Mouse (Mus musculus) lung, adult 2 months (tissue): Measurements from ENCODE around the gene Cstb. TPM values are rescaled to one million over a fixed set of nuclear protein-coding genes. Genes with fewer than 3 reads are reported as not detected.
"Not testable (repeated sequence)": the region's sequence is repeated elsewhere in the genome, so short reads cannot be mapped to it uniquely, and the experiment has no call there.

Experiments used
- DNase-seq: peaks from one replicate; pipeline ENCODE4 v3.0.0; 2022
- H3K4me1 ChIP-seq: fragments of 200-500 bp; 2 replicates; pipeline ENCODE4 v1.6.1; 2011; ENCODE audit warnings: low read length; ENCODE audit not compliant: control insufficient read depth, insufficient read depth
- H3K4me3 ChIP-seq: fragments of 200-500 bp; replicated peaks from 2 replicates; pipeline ENCODE3; 2011; ENCODE audit warnings: low read depth, mild to moderate bottlenecking, control low read depth, low read length; ENCODE audit errors: extremely low read depth
- CTCF ChIP-seq: fragments of 200-500 bp; IDR thresholded peaks from 2 replicates; pipeline ENCODE4 v1.5.1; 2011; ENCODE audit warnings: mild to moderate bottlenecking, low read length, control low read depth; ENCODE audit not compliant: insufficient read depth
- POLR2A ChIP-seq: fragments of 200-500 bp; IDR thresholded peaks from 2 replicates; pipeline ENCODE4 v1.6.1; 2011; ENCODE audit warnings: low read depth, mild to moderate bottlenecking, control low read depth, low read length, borderline replicate concordance; ENCODE audit errors: extremely low read depth
- WGBS: fragments of 180-500 bp; shearing (Covaris S2); methylation state at CpG from one replicate; pipeline ENCODE4 v1.1.7; 2018; 5-methylcytosine and 5-hydroxymethylcytosine counted together
- polyA plus RNA-seq: library from polyadenylated mRNA; depleted of rRNA; stranded (reverse); fragments of >200 nt; gene quantifications from 2 replicates; pipeline ENCODE4 v1.2.3, GENCODE M21; 2012

Cstb gene
- polyA plus RNA-seq, 1 experiment, result 62.7 TPM

GRCm38 (mm10) chr10:78413152-78413520 lies 12.3 kb upstream of the Cstb start:
- 38% methylated on average over 7 of the region's 7 CpGs for WGBS
- TF ChIP-seq CTCF (no peak), POLR2A (no peak)
- Histone ChIP-seq H3K4me3 (peak overlapping the region; percentile 80), H3K4me1 (no peaks in the 10 kb centered on the region)
- DNase-seq, result no peak

GRCm38 (mm10) chr10:78414936-78415335 lies 10.5 kb upstream of the Cstb start:
- not testable (repeated sequence) for H3K4me3 ChIP-seq, DNase-seq, H3K4me1 ChIP-seq
- WGBS, result 91% methylated on average over 3 of the region's 4 CpGs

GRCm38 (mm10) chr10:78417888-78418287 lies 7.6 kb upstream of the Cstb start:
- no peak for DNase-seq
- Histone ChIP-seq H3K4me1 (no peaks in the 10 kb centered on the region), H3K4me3 (no peak overlapping the region)
- TF ChIP-seq CTCF (no peak), POLR2A (no peak)
- WGBS, result 54% methylated on average over 5 of the region's 5 CpGs

GRCm38 (mm10) chr10:78418791-78419190 lies 6.7 kb upstream of the Cstb start:
- WGBS, result 74% methylated on average over 2 of the region's 2 CpGs
- no peak overlapping the region for H3K4me3 ChIP-seq
- TF ChIP-seq POLR2A, result no peak
- no peak for DNase-seq
- H3K4me1 ChIP-seq, result no peaks in the 10 kb centered on the region

- DNase-seq, result no peak
- no peak overlapping the region for H3K4me3 ChIP-seq
- TF ChIP-seq POLR2A, result no peak
- no peak for TF ChIP-seq CTCF
- H3K4me1 ChIP-seq, result no peaks in the 10 kb centered on the region
- 76% methylated on average over 2 of the region's 2 CpGs for whole genome bisulfite sequencing
Observed at GRCm38 (mm10) chr10:78420929-78421328, 4.5 kb upstream of the Cstb start.

- Histone ChIP-seq H3K4me1 (no peaks in the 10 kb centered on the region), H3K4me3 (no peak overlapping the region)
- TF ChIP-seq POLR2A (no peak), CTCF (no peak)
- 90% methylated on average over 3 of the region's 3 CpGs for WGBS
- no peak for DNase-seq
Observed at GRCm38 (mm10) chr10:78422614-78423013, 2.9 kb upstream of the Cstb start.

GRCm38 (mm10) chr10:78426117-78426735 lies 757 bp downstream of the Cstb start:
- DNase-seq, result peak; percentile 27
- Histone ChIP-seq H3K4me1 (no peaks in the 10 kb centered on the region), H3K4me3 (peak overlapping the region; percentile 98)
- 33% methylated on average over 6 of the region's 6 CpGs for WGBS
- no peak for TF ChIP-seq CTCF
- no peak for TF ChIP-seq POLR2A

- TF ChIP-seq POLR2A, result no peak
- no peak for TF ChIP-seq CTCF
- Histone ChIP-seq H3K4me3 (no peak overlapping the region), H3K4me1 (no peaks in the 10 kb centered on the region)
- 91% methylated on average over 11 of the region's 11 CpGs for WGBS
- DNase-seq, result no peak
Observed at GRCm38 (mm10) chr10:78428070-78428469, 2.6 kb downstream of the Cstb start.

GRCm38 (mm10) chr10:78429180-78429579 lies 3.7 kb downstream of the Cstb start:
- Histone ChIP-seq H3K4me1 (no peaks in the 10 kb centered on the region), H3K4me3 (no peak overlapping the region)
- 66% methylated on average over 5 of the region's 5 CpGs for WGBS
- no peak for DNase-seq
- no peak for TF ChIP-seq POLR2A
- TF ChIP-seq CTCF, result no peak

- no peaks in the 10 kb centered on the region for H3K4me1 ChIP-seq
- no peak overlapping the region for H3K4me3 ChIP-seq
- WGBS, result 92% methylated on average over 2 of the region's 2 CpGs
- no peak for DNase-seq
- no peak for TF ChIP-seq POLR2A
- no peak for TF ChIP-seq CTCF
Observed at GRCm38 (mm10) chr10:78429776-78430175, 4.3 kb downstream of the Cstb start.
